Mouse (Mus musculus): Measurements from ENCODE around the gene Sri. TPM values are rescaled to one million over a fixed set of nuclear protein-coding genes. Genes with fewer than 3 reads are reported as not detected.

Sri gene
- polyA plus RNA-seq, 1 experiment from 2014 or later, result 207 TPM

DNA sequence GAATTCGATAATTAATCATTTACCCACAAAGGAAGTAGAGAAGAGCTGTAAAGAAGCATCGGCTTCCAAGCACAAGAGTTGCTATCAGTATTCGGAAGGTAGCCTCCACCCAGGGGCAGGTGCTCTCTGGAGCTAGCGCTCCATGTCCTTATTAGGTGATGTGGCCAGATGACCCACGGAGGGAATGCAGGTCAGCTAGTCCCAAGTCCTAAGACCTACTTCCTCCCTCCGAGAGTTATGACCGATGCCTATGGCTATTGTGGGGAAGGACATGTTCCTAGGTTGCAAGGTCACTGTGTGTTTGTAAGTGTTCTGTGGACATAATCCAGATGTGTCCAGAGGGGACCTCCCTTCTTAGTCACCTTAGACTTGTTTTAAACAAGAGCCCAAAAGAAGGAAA is 12.2 kb downstream of the Sri start:
- ATAC-seq (ENCODE audit: insufficient read depth), result no peak
- H3K36me3 ChIP-seq (replicated peaks), result peaks cover 38% of the 10 kb centered on the region
- no peak overlapping the region; the same call in 1 of the 2 replicates for H3K27ac ChIP-seq (replicated peaks)
- no peaks in the 10 kb centered on the region for H3K9me3 ChIP-seq (replicated peaks)
- H3K27me3 ChIP-seq, result no peaks in the 10 kb centered on the region
- WGBS (ENCODE audit: insufficient replicate concordance), result 77% methylated on average over 7 of the region's 7 CpGs
- H3K4me3 ChIP-seq (replicated peaks), result peak overlapping the region; percentile 88
- no peak overlapping the region for H3K9ac ChIP-seq
- H3K4me2 ChIP-seq, result peak overlapping the region; percentile 82
- peaks cover 38% of the 10 kb centered on the region for H3K4me1 ChIP-seq (replicated peaks)

DNA sequence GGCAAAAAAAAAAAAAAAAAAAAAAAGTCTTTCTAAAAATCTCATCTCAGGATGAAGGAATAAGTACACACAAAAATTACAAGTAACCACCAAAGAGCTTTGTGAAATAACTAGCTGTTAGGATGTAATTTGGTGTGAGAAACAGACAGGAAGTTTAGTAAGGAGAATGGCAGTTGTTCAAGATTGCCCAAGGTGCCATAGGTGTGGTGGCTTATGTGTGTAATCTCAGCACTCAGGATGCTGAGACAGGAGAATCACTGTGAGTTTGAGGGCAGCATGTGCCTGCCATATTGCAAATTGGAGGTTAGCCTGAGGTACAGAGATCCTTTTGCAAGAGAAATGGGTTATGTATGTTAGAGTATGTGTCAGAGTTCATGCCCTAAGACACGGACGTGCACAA is 16.6 kb downstream of the Sri start:
- ATAC-seq (ENCODE audit: insufficient read depth), result no peak
- H3K27ac ChIP-seq (replicated peaks), result peak overlapping the region; percentile 75
- peaks cover 33% of the 10 kb centered on the region for H3K4me1 ChIP-seq (replicated peaks)
- H3K27me3 ChIP-seq, result no peaks in the 10 kb centered on the region
- no peak overlapping the region for H3K4me3 ChIP-seq (replicated peaks)
- H3K9ac ChIP-seq, result no peak overlapping the region
- H3K36me3 ChIP-seq (replicated peaks), result peaks cover 82% of the 10 kb centered on the region
- H3K9me3 ChIP-seq (replicated peaks), result no peaks in the 10 kb centered on the region
- H3K4me2 ChIP-seq, result peak overlapping the region; percentile 45; the same call in 1 of the 2 replicates
- 89% methylated on average over 2 of the region's 2 CpGs for WGBS (ENCODE audit: insufficient replicate concordance)

DNA sequence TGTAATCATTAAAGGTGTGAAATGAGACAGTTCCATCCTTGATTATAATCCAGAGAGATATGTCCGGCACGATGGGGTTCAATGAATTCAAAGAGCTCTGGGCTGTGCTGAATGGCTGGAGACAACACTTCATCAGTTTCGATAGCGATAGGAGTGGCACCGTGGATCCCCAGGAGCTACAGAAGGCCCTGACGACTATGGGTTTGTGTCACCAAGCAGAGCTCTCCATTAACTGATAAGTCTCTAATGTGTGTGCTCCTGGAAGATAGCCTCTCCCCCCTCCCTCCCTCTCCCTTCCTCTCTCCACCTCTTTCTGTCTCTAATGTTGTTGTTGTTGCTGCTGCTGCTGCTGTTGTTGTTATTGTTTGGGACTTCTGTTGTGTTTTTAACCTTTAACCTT is 17.3 kb downstream of the Sri start:
- ATAC-seq (ENCODE audit: insufficient read depth), result peak; percentile 98
- peaks cover 29% of the 10 kb centered on the region for H3K4me1 ChIP-seq (replicated peaks)
- H3K9me3 ChIP-seq (replicated peaks), result no peaks in the 10 kb centered on the region
- peak overlapping the region; percentile 75 for H3K27ac ChIP-seq (replicated peaks)
- peak overlapping the region; percentile 45 for H3K4me2 ChIP-seq
- peaks cover 84% of the 10 kb centered on the region for H3K36me3 ChIP-seq (replicated peaks)
- WGBS (ENCODE audit: insufficient replicate concordance), result 23% methylated on average over 6 of the region's 6 CpGs
- H3K27me3 ChIP-seq, result no peaks in the 10 kb centered on the region
- peak overlapping the region; percentile 4; the same call in 1 of the 2 replicates for H3K4me3 ChIP-seq (replicated peaks)
- H3K9ac ChIP-seq, result no peak overlapping the region

DNA sequence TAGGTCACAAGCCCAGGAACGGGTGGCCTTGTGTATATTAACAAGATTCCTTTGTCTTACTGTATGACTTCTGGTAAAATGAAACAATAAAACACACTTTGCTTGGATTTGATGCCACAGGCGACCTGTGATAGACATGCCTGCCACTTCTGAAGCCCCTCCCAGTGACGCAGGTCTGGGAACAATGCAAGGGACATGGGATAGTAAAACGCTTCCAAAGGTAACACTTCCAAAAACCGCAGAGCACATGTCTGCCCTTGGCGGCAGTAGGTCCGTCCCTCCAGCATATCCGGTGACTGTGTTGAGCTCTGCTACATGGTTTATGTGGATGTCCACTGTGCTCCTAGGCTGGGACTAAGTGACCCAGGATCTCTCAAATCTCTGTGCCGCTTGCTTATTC is 27.5 kb downstream of the Sri start:
- no peaks in the 10 kb centered on the region for H3K27me3 ChIP-seq
- H3K4me3 ChIP-seq (replicated peaks), result no peak overlapping the region
- H3K4me1 ChIP-seq (replicated peaks), result no peaks in the 10 kb centered on the region
- H3K27ac ChIP-seq (replicated peaks), result no peak overlapping the region
- peaks cover 19% of the 10 kb centered on the region for H3K36me3 ChIP-seq (replicated peaks)
- no peaks in the 10 kb centered on the region for H3K9me3 ChIP-seq (replicated peaks)
- 82% methylated on average over 9 of the region's 9 CpGs for WGBS (ENCODE audit: insufficient replicate concordance)
- no peak overlapping the region for H3K9ac ChIP-seq
- H3K4me2 ChIP-seq, result no peak overlapping the region
- no peak for ATAC-seq (ENCODE audit: insufficient read depth)

DNA sequence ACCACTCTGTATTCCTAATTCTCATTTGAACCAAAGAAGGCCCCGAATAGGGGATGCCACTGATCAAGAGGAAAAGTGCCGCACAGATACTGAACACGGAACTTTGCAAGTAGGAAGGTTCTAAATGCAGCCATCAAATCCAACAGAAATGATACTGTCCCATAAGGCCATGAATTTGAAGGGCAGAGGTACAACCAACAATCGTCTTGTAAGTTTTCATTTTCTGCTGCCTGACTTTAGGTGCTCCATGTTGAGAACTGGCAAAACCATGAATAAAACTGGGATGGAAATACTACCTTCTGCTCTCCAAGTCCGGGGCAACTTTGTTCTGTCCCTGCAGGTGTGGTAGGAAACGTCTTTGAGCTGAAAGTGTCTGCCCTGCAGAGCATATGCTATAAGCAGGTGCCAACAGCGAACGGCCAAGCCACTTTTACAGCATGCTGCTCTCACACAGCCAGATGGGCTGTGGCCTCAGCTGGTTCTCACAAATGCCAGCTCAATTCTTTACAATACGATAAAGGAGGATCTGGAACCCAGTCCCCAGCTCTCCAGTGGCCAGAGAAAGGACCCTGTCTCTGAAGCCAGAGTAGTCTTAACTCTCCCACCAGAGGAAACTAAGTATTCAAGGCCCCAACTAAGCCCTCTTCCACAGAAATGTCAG is 28.2 kb downstream of the Sri start:
- Histone ChIP-seq H3K4me2 (no peak overlapping the region), H3K9me3 (replicated peaks) (no peaks in the 10 kb centered on the region), H3K4me3 (replicated peaks) (no peak overlapping the region), H3K36me3 (replicated peaks) (peaks cover 18% of the 10 kb centered on the region), H3K4me1 (replicated peaks) (no peaks in the 10 kb centered on the region), H3K27ac (replicated peaks) (no peak overlapping the region), H3K27me3 (no peaks in the 10 kb centered on the region), H3K9ac (no peak overlapping the region)
- no peak for ATAC-seq (ENCODE audit: insufficient read depth)
- 83% methylated on average over 9 of the region's 9 CpGs for WGBS (ENCODE audit: insufficient replicate concordance)

DNA sequence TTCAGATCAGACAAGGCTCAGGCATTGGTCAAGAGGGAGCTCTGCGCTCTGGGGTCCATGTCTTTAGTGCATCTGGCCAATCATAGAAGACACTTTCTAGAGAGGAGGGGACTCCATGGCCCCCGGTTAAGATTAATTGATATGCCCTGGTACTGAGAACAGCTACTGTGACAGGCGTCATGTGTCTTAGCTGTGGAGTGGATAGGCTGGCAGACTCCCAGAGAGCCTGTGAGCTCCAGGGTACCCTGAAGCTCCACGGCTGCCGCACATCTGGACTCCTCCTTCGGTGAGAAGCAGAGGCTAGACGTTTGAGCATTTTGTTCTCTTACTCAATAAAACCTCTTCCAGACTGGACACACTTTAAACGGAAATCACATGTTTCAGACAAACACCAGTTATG is 31.6 kb downstream of the Sri start:
- no peaks in the 10 kb centered on the region for H3K9me3 ChIP-seq (replicated peaks)
- no peaks in the 10 kb centered on the region for H3K27me3 ChIP-seq
- H3K4me1 ChIP-seq (replicated peaks), result no peaks in the 10 kb centered on the region
- H3K4me3 ChIP-seq (replicated peaks), result no peak overlapping the region
- H3K36me3 ChIP-seq (replicated peaks), result peaks cover 3% of the 10 kb centered on the region; the same call in 1 of the 2 replicates
- no peak overlapping the region for H3K4me2 ChIP-seq
- WGBS (ENCODE audit: insufficient replicate concordance), result 75% methylated on average over 8 of the region's 8 CpGs
- H3K9ac ChIP-seq, result no peak overlapping the region
- no peak overlapping the region for H3K27ac ChIP-seq (replicated peaks)
- ATAC-seq (ENCODE audit: insufficient read depth), result no peak

DNA sequence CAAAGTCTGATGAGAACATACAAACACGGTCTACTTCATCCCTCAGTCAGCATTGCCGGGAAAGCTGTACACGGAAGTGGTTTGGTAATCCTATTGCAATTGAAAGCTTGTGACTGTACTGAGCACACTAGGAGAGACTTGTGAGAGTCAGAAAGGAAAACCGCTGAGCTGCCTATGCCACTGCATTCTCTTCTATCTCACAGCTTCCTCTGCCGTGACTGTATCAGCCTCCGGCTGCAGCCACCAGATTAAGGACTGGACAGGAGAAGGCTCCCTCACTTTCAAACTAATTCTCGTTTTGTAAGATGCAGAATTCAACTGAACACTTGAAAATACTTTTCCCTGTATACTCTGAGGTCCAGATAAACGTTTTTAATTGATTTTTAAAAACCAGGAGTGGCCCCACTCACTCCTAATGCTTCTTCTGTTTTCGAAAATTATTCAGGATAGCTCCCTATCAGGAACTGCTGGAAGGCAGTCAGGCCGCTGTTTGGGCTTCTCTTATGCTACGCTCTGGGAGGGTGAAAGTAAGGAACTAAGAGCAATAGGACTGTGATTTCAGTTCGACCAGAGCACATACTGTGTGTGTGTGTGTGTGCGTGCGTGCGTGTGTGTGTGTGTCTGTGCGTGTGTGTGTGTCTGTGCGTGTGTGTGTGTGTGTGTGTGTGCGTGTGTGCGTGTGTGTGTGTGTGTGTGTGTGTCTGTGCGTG is 37.1 kb downstream of the Sri start:
- Histone ChIP-seq H3K9me3 (replicated peaks) (no peaks in the 10 kb centered on the region), H3K4me2 (no peak overlapping the region), H3K4me1 (replicated peaks) (no peaks in the 10 kb centered on the region), H3K9ac (no peak overlapping the region), H3K4me3 (replicated peaks) (no peak overlapping the region), H3K36me3 (replicated peaks) (no peaks in the 10 kb centered on the region), H3K27ac (replicated peaks) (no peak overlapping the region), H3K27me3 (no peaks in the 10 kb centered on the region)
- 52% methylated on average over 20 of the region's 20 CpGs for whole genome bisulfite sequencing (ENCODE audit: insufficient replicate concordance)
- ATAC-seq (ENCODE audit: insufficient read depth), result peak; percentile 18; the same call in 1 of the 2 replicates

DNA sequence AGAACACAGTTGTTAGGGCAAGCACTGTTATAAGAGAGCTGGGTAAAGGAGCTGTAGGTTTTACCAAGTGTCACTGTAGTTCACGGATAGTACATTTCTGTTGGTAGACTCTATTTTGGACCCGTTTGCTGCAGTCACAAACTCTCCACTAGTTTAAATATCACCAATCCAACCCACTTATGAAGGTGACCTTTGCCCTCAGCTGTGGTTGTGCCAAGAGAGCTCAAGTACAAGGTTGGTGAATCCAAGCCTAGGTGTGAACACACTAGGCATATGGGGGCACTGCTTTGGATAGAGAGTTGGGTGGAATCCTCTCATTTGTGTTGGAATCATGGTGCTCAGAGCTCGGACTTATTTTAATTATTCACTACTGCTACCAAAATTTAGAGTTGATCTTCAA is 39.8 kb downstream of the Sri start:
- no peak for ATAC-seq (ENCODE audit: insufficient read depth)
- 63% methylated on average over 3 of the region's 3 CpGs for WGBS (ENCODE audit: insufficient replicate concordance)

DNA sequence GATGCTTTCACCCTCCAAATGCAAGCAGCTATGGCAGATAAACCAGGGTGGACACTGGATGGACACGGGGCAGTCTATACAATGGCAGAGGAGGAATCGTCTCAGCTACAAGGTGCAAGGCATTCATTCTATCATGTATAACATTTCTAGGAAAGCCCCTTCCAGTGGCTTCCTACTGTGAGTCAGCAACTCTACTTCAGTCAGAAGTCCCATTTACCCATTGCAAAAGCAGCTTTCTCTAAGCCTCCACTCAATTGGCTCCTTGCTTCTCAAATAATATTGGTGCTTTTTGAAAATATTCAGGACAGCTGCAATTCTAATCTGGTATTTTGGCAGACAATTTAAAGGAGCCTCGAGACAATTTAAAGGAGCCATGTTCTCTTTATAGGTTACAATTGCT is 42.3 kb downstream of the Sri start:
- no peak overlapping the region for H3K4me2 ChIP-seq
- no peak overlapping the region for H3K4me3 ChIP-seq (replicated peaks)
- no peaks in the 10 kb centered on the region for H3K4me1 ChIP-seq (replicated peaks)
- H3K9ac ChIP-seq, result no peak overlapping the region
- no peaks in the 10 kb centered on the region for H3K36me3 ChIP-seq (replicated peaks)
- no peaks in the 10 kb centered on the region for H3K9me3 ChIP-seq (replicated peaks)
- H3K27ac ChIP-seq (replicated peaks), result no peak overlapping the region
- 43% methylated on average over 3 of the region's 3 CpGs for WGBS (ENCODE audit: insufficient replicate concordance)
- ATAC-seq (ENCODE audit: insufficient read depth), result no peak
- no peaks in the 10 kb centered on the region for H3K27me3 ChIP-seq

More for the DNA sequence above, 39.8 kb downstream of the Sri start:
- no peak overlapping the region for H3K4me3 ChIP-seq (replicated peaks)
- no peaks in the 10 kb centered on the region for H3K9me3 ChIP-seq (replicated peaks)
- no peak overlapping the region for H3K9ac ChIP-seq
- no peaks in the 10 kb centered on the region for H3K4me1 ChIP-seq (replicated peaks)
- H3K36me3 ChIP-seq (replicated peaks), result no peaks in the 10 kb centered on the region
- H3K27me3 ChIP-seq, result no peaks in the 10 kb centered on the region
- H3K27ac ChIP-seq (replicated peaks), result no peak overlapping the region
- H3K4me2 ChIP-seq, result no peak overlapping the region

DNA sequence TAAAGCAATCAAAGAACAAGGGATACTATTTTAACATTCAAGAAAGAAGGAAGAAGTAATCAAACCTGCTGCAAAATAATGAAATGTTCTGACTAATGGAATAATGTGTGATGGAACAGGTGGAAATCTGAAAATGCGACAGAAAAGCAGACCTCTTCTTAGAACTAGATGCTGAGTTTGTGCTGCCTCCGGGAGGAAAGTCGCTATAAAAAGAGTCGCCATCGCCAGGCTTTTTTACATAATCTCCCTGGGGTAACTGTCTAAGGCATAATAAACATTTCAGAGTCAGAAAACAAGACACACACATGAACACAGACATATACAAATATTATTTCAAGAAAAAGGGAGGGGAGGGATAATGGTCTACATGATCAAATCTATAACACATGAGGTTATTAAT is 49.0 kb downstream of the Sri start:
- Histone ChIP-seq H3K4me3 (replicated peaks) (no peak overlapping the region), H3K9ac (no peak overlapping the region), H3K4me2 (no peak overlapping the region), H3K27me3 (no peaks in the 10 kb centered on the region), H3K4me1 (replicated peaks) (no peaks in the 10 kb centered on the region), H3K9me3 (replicated peaks) (no peaks in the 10 kb centered on the region), H3K36me3 (replicated peaks) (no peaks in the 10 kb centered on the region), H3K27ac (replicated peaks) (no peak overlapping the region)
- no peak for ATAC-seq (ENCODE audit: insufficient read depth)
- 73% methylated on average over 5 of the region's 5 CpGs for WGBS (ENCODE audit: insufficient replicate concordance)

DNA sequence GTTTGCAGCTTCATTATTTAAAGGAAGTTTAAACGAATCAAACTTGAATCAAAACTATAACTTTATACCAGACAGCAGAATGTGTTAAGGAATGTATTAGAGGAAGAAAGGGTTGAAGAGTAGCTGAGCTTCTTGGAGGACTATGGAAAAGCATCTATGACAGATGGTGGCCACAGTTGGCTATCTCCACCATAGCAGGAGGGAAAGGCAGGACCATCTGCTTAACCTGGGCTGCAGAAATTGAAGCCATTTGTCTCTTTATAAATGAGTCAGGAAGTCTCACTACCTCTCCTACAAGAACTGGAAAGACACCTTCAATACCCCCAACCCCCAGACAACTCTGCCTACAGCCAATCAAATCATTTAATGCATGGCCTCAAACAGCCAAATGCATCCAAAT is 49.8 kb downstream of the Sri start:
- H3K4me2 ChIP-seq, result no peak overlapping the region
- 47% methylated on average over 1 of the region's 1 CpGs for WGBS (ENCODE audit: insufficient replicate concordance)
- H3K4me1 ChIP-seq (replicated peaks), result no peaks in the 10 kb centered on the region
- no peak for ATAC-seq (ENCODE audit: insufficient read depth)
- H3K9ac ChIP-seq, result no peak overlapping the region
- no peaks in the 10 kb centered on the region for H3K27me3 ChIP-seq
- no peak overlapping the region for H3K27ac ChIP-seq (replicated peaks)
- H3K4me3 ChIP-seq (replicated peaks), result no peak overlapping the region
- no peaks in the 10 kb centered on the region for H3K9me3 ChIP-seq (replicated peaks)
- H3K36me3 ChIP-seq (replicated peaks), result no peaks in the 10 kb centered on the region
